Mouse (Mus musculus) T-cell, adult 2 months (primary cell): ENCODE measurements around the gene Cdc6.

ENCODE experiments used
- DNase-seq: peaks from one replicate; pipeline ENCODE4 v3.0.0; 2022; ENCODE audit warnings: low spot score

The Cdc6 gene

GRCm38 (mm10) chr11:98907437-98908173 is at the start of gene Cdc6:
TSS of gene Cdc6 (plus strand) at chr11:98907801.
- DNase-seq = peak; percentile 93

GRCm38 (mm10) chr11:98858759-98859731 is 48.6 kb upstream of the Cdc6 start:
- DNase-seq = peak; percentile 69

- peak; percentile 96 for DNase-seq
Observed at GRCm38 (mm10) chr11:98863028-98863750, 44.4 kb upstream of the Cdc6 start, which contains the start of gene Wipf2. TSS of gene Wipf2 (plus strand) at chr11:98863638.

GRCm38 (mm10) chr11:98863751-98864429 is 43.7 kb upstream of the Cdc6 start:
- DNase-seq = peak; percentile 51

GRCm38 (mm10) chr11:98867293-98867692 is 40.3 kb upstream of the Cdc6 start:
- DNase-seq = no peak

GRCm38 (mm10) chr11:98869906-98870305 is 37.7 kb upstream of the Cdc6 start:
- DNase-seq = no peak

GRCm38 (mm10) chr11:98870791-98871190 is 36.8 kb upstream of the Cdc6 start:
- DNase-seq = no peak

- no peak for DNase-seq
Observed at GRCm38 (mm10) chr11:98871416-98871815, 36.2 kb upstream of the Cdc6 start.

GRCm38 (mm10) chr11:98872040-98872439 is 35.6 kb upstream of the Cdc6 start:
- DNase-seq = no peak

GRCm38 (mm10) chr11:98873900-98874299 is 33.7 kb upstream of the Cdc6 start:
- no peak for DNase-seq

- no peak for DNase-seq
Observed at GRCm38 (mm10) chr11:98877001-98877400, 30.6 kb upstream of the Cdc6 start.

GRCm38 (mm10) chr11:98887703-98888102 is 19.9 kb upstream of the Cdc6 start:
- DNase-seq = no peak

GRCm38 (mm10) chr11:98889077-98889476 is 18.5 kb upstream of the Cdc6 start:
- no peak for DNase-seq

- DNase-seq = no peak
Observed at GRCm38 (mm10) chr11:98889977-98890376, 17.6 kb upstream of the Cdc6 start.

GRCm38 (mm10) chr11:98892426-98892825 is 15.2 kb upstream of the Cdc6 start:
- no peak for DNase-seq

GRCm38 (mm10) chr11:98900529-98901125 is 7.0 kb upstream of the Cdc6 start:
- peak; percentile 58 for DNase-seq

GRCm38 (mm10) chr11:98902621-98903245 is 4.9 kb upstream of the Cdc6 start:
- no peak for DNase-seq

GRCm38 (mm10) chr11:98904577-98904976 is 3.0 kb upstream of the Cdc6 start:
- DNase-seq = no peak

- no peak for DNase-seq
Observed at GRCm38 (mm10) chr11:98905033-98905432, 2.6 kb upstream of the Cdc6 start.

- no peak for DNase-seq
Observed at GRCm38 (mm10) chr11:98905583-98905982, 2.0 kb upstream of the Cdc6 start.

GRCm38 (mm10) chr11:98907063-98907436 is 551 bp upstream of the Cdc6 start:
- DNase-seq = no peak
